Mouse (Mus musculus): Measurements from ENCODE around the gene Pex26. TPM values are rescaled to one million over a fixed set of nuclear protein-coding genes. Genes with fewer than 3 reads are reported as not detected.

Pex26 gene
- total RNA-seq, 2 experiments from 2014 or later: 11.2 to 12.0 TPM

- no peak for DNase-seq (ENCODE audit: low spot score in 2 of 2)
Measured at GRCm38 (mm10) chr6:121232652-121233051, 49.2 kb downstream of the Pex26 start.

- DNase-seq (ENCODE audit: low spot score in 2 of 2): no peak
Measured at GRCm38 (mm10) chr6:121236386-121236785, 52.9 kb downstream of the Pex26 start.

GRCm38 (mm10) chr6:121238209-121238608 lies 54.7 kb downstream of the Pex26 start:
- no peak for DNase-seq (ENCODE audit: low spot score in 2 of 2)

- no peak for DNase-seq (ENCODE audit: low spot score in 2 of 2)
Measured at GRCm38 (mm10) chr6:121241780-121242179, 58.3 kb downstream of the Pex26 start.

GRCm38 (mm10) chr6:121243161-121243560 lies 59.7 kb downstream of the Pex26 start:
- DNase-seq (ENCODE audit: low spot score in 2 of 2): no peak

GRCm38 (mm10) chr6:121245127-121246036 lies 61.9 kb downstream of the Pex26 start, which contains the start of gene Usp18:
Gene Usp18 (plus strand): TSS chr6:121245906.
- peak; percentile 50 to 64 for DNase-seq (ENCODE audit: low spot score in 2 of 2)

GRCm38 (mm10) chr6:121246037-121246361 lies 62.5 kb downstream of the Pex26 start:
- DNase-seq (ENCODE audit: low spot score in 2 of 2): no peak

Other genes starting within 250 kb of the Pex26 start
- gene Mical3, start 52.7 kb upstream of the Pex26 start, total RNA-seq (2021): 10 to 100 TPM; 95.3 to 96.0 TPM
- 1 to 10 TPM; 5.4 to 5.5 TPM for gene Tuba8, start 27.0 kb downstream of the Pex26 start, total RNA-seq (2021)
- not detected for gene Usp18, start 62.2 kb downstream of the Pex26 start, total RNA-seq (2021)
- 10 to 100 TPM; 10.2 to 12.8 TPM for gene Slc6a13, start 116.6 kb downstream of the Pex26 start, total RNA-seq (2021)
- 1 to 10 TPM; 1.1 to 2.5 TPM for gene Slc6a12, start 159.4 kb downstream of the Pex26 start, total RNA-seq (2021)